Mouse (Mus musculus): ENCODE measurements at regions not wholly inside any gene's neighbourhood (a gene's known extent, or its start where the extent isn't known, plus 50 kb on each side); places are given as distances from the start of the nearest gene placed in this dataset.

DNA sequence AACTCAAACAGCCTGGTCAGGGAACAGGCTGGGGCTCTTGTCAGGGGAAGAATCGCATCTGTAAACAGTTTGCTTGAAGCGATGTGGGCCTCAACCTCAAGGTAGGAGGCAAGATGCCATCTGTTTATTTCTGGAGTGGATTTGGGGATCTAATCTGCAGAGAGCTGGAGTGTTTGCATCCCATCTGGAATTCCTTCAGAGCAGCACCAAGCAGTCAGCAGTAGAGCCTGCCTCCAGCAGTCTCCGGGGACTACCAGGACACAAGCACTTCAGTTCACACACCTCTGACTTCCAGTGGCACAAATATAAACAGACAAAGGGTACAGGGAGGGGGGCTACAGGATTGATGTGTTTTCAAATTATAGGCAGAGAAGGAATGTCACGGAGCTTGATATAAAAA is 262.8 kb upstream of the Fermt1 start:
- no peak for DNase-seq (ENCODE audit: extremely low spot score in 1 of 2, low spot score in 1 of 2)

DNA sequence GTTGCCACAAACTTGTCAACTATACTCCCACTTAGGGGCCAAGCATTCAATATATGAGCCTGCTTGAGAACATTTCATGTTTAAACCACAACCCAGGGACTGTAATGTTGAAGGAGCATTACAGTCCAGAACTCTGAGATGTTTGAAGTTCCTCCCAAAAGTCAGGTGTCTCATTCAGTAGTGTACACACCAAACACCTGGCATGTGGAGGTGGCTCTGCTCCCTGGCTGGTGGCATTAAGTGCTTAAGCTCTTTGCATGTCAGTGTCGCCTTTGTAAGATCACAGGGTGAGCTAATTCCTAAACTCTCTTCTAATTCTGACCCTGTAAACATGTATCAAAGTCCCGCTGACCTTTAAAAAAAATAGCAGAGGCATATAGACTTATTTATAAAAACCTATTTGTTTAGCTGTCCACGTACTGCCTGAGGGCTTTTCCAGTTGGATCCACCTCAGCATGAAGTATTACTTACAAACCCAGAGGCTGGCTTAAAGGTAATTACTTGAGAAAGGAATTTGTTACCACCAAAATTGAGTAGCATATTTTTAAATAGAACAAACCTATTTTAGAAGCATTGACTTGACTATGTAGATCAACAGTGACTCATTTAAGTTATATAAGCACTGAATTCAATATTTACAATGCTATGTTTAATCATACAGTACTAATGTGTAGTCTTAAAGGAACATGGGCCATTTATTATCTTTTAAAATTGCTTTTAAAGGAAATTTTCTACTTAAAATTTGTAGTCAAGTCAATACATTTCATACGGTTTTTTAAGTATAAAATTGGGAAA is 276.3 kb upstream of the Fermt1 start:
- DNase-seq (ENCODE audit: extremely low spot score in 1 of 2, low spot score in 1 of 2) = no peak

- no peak for DNase-seq (ENCODE audit: extremely low spot score in 1 of 2, low spot score in 1 of 2)
Measured at GRCm38 (mm10) chr2:133235175-133235920, 289.6 kb upstream of the Fermt1 start.

DNA sequence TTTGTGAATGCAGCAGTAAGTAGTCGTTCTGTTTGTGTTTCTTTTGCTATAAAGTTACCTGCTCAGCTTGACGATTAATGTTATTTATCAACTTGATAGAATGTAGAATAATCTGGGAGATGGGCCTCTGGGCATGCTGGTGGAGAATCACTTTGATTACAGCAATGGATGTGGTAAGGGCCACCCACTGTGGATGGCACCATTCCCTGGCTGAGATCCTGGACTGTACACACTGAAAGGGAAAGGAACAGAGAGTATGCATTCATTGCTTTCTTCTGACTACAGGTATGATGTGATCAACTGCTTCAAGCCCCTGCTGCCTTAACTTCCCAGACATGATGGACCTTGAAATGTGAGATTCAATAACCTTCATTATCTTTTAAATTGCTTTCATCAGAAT is 299.8 kb upstream of the Bmp2 start:
- DNase-seq (ENCODE audit: extremely low spot score in 1 of 2, low spot score in 1 of 2) = no peak

GRCm38 (mm10) chr2:133274424-133274823 is 277.5 kb upstream of the Bmp2 start:
- no peak for DNase-seq (ENCODE audit: extremely low spot score in 1 of 2, low spot score in 1 of 2)

- DNase-seq (ENCODE audit: extremely low spot score in 1 of 2, low spot score in 1 of 2) = no peak
Measured at GRCm38 (mm10) chr2:133278546-133278945, 273.4 kb upstream of the Bmp2 start.

DNA sequence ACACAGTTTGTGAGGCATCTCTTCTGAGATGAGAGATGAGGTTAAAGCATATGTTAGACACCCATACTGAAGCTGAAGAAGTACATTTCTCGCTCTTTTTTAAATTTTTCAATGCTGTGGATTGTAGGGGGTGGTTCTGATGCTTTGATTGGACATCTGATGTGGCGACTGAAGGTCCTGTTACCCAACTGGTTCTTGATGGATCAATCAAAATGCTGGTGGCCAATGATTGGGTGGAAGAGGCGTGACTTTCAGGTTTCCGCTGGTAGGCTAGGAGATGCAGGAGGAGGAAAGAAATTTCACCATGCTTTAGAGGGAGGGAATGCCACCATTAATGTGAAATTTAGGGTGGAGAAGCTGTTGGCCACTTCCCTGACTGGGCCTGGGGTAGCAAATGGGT is 272.7 kb upstream of the Bmp2 start:
- no peak for DNase-seq (ENCODE audit: extremely low spot score in 1 of 2, low spot score in 1 of 2)

DNA sequence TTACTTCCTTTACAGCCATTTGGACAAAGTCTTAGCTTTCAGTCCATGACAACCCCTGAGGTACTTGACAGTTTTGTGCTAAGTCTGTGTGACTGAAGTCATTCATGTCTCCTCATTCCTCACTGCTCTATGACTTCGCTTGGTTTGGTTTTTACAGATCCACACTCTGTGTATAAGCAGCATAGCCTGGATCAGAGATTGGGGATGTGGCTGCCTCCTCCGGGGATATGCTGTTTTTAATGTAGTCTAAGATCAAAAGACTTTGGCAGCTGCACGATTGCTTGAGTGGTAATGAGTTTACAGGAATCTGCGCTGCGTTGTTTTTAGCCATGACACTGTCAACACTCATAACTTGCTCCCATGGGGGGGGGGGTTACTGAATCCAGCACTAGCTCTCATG is 269.3 kb upstream of the Bmp2 start:
- DNase-seq (ENCODE audit: extremely low spot score in 1 of 2, low spot score in 1 of 2) = no peak

GRCm38 (mm10) chr2:133283709-133284108 is 268.2 kb upstream of the Bmp2 start:
- DNase-seq (ENCODE audit: extremely low spot score in 1 of 2, low spot score in 1 of 2) = no peak

GRCm38 (mm10) chr2:133294136-133294535 is 257.8 kb upstream of the Bmp2 start:
- peak in 1 of 2 experiments; percentile 20 for DNase-seq (ENCODE audit: extremely low spot score in 1 of 2, low spot score in 1 of 2)

DNA sequence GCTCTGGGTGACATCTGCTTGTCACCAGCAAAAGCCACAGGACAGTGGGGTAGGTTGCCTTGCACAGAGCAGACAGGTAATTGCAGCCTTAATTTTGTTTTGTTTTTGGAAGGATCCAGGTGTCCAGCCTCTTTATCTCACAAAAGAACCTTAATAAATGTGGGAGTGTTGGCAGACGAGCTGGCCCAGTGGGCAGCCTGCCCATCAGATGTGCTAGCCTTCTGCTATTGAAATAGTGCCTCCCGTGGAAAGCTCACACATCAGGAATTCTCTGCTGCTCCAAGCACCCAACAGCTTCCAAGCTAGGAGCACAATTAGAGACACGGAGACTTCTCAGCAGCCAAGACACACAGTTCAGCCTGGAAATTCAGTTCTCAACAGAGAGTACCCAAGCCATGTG is 246.0 kb upstream of the Bmp2 start:
- DNase-seq (ENCODE audit: extremely low spot score in 1 of 2, low spot score in 1 of 2) = peak; percentile 7 to 22

DNA sequence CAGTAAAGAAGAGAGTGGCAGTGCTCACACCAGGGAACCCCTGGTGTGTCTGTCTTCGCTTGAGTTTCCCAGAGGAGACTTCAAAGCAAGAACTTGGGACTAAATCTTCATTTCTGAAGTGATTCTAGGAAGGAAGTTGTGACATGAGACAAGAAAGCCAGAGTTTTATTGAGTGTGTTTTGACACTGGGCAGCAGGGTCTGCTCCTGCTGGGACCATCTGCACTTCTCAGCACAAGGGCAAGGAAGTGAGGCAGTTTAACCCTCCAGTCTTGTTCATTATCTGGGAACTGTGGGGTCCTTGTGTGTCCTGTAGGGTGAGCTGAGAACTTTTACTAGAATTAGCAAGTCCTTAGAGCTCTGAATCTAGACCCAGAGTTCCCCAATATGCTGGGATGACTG is 241.0 kb upstream of the Bmp2 start:
- DNase-seq (ENCODE audit: extremely low spot score in 1 of 2, low spot score in 1 of 2) = no peak

DNA sequence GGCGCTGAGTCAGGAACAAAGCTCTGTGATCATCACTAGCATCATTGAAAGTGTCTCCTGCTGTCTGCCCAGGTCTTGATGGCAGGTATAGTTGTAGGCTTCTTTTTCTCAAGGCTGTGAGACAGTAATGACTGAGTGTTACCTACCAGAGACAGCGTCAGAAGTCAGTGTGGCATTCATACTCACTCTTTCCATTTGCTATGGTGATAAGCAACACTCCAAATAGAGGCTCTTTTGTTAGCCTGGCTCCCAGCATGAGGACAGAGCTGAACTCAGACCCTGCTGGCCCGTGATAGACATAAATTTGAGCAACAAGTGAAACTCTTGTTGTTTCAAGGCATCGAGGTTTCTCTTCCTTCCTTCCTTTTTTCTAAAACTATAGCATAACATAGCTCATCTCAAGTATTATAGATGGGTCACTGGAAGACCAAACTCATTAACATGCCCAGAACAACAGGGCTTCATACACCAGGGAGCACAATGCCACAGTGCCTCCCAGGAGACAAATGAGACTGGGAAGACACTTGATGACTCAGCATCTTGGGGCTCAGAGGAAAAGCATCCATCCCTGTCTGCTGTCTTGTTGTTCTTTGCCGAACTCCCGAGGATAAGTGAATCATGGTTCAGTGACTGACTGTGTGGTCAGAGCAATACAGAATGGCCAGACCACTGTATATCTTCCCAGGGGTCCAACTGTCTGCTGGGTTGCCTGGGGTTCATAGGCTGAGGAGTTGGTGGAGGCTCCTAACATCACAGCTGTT is 225.5 kb upstream of the Bmp2 start:
- no peak for DNase-seq (ENCODE audit: extremely low spot score in 1 of 2, low spot score in 1 of 2)

DNA sequence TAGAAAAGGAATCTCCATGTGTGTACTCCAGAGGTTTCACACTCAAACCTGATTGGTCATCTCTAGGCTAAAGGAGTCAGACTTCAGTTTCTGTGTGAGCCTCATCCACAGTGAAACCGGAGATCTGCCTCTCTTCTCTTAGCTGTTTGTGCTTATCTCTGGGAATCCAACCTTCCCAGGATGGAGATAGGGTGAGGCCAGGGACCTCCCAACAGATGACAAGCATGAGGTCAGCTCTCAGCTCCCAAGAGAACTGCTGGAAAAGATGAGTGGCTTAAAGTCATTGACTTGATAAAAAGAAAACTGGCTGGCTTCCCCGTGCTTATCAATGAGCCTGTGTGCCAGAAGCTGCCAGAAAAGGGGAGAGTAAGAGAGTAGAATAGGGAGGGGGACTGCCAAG is 224.3 kb upstream of the Bmp2 start:
- no peak for DNase-seq (ENCODE audit: extremely low spot score in 1 of 2, low spot score in 1 of 2)

DNA sequence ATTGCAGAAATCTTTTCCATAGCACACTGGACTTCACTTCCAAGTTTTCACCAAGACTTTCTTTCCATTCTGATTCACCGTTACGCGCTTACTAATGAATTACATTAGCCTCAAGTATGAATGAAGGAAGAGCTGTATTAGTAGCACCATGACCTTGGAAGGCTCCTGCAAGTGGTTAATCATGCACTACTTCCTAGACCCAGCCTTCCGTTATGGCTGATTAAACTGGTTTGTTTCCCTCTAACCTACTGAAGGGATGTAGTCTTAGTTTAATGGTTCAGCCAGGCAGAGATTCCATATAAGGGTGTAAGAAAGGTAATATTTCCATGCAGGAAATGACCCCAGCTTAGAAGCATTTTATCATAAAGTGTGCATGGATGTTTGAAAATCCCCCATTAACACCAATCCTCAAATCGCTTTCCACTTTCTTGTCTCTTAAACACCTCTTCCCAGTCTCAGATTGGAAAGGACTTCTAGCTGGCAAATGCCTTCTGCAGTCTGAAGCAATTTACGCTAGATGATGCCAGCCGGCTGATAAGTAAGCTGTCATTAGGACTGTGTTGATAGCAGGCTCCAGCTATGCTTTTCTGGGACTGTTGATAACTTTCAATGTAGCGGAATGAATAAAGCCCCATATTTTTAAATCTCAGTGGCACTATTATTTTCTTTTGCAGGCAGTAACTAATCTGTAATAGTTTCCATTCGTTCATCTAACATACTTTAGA is 215.6 kb upstream of the Bmp2 start:
- DNase-seq (ENCODE audit: extremely low spot score in 1 of 2, low spot score in 1 of 2) = no peak

DNA sequence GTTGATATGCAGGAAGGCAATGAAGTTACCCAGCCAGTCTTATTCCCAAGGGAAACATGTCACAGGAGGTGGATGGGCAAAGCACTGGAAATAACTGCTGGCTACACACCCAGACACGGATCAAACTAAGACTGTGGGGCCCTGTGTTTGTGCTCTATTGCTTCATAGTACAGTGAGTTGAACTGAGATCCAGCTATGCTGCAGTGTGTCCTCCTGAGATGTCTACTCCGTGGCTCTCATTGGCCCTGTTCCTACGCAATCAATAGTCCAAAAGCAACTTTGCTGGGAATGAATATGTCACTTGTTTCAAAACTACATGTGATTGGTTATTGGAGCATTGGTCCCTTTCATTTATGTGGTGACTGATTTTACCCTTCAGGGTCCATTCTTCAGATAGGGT is 213.8 kb upstream of the Bmp2 start:
- DNase-seq (ENCODE audit: extremely low spot score in 1 of 2, low spot score in 1 of 2) = no peak

GRCm38 (mm10) chr2:133341352-133341751 is 210.6 kb upstream of the Bmp2 start:
- DNase-seq (ENCODE audit: extremely low spot score in 1 of 2, low spot score in 1 of 2) = no peak

GRCm38 (mm10) chr2:133345964-133346788 is 205.8 kb upstream of the Bmp2 start:
- no peak for DNase-seq (ENCODE audit: extremely low spot score in 1 of 2, low spot score in 1 of 2)

- no peak for DNase-seq (ENCODE audit: extremely low spot score in 1 of 2, low spot score in 1 of 2)
Measured at GRCm38 (mm10) chr2:133346789-133347424, 205.1 kb upstream of the Bmp2 start.
